Mouse (Mus musculus): ENCODE data around the gene Tmem138.

Gene Tmem138

DNA sequence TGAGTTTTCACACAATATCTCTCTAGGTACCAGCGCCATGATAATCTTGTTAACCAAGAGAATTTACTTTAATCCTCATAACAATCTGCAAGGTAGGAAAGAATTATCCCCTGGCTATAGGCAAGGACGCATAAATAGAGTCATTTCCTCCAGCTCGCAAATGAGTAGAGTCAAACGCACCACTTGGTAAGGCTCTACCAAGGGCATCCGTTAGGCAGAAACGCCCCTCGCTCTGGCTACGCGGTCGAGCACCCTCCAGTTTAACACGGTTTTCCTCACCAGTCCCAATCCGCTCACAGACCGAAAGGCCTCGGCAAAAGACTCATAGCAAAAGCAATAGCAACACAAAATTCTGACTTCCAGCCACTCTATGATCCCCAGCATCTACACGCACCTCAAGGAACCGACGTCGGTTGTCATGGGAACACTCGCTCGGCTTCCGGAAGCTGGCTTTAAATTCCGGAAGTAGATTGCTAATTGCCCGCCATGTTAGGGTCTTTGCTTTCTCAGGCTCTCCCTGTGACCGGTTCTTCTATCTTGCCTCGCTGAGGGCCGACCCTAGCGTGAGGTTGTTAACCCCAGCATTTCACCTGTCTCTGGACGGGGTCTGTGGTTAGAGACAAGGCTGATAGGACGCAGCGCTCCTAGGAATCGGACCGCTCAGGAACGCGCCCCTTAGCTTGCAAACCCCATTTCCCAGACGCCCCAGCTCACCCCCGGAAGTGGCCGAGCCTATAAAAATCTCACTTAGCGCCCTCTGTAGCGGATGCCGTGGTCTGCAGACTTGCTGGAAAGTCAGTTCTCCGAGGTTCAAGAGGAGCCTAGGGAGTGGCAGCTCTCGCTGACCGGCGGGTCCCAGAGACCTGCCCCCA, at the start of gene Tmem138, which contains the start of gene Cyb561a3:
Gene Tmem138, minus strand, starts transcription at position 673 of the 872 bp plus-strand sequence.
Gene Cyb561a3, plus strand, starts transcription at position 483 of the 872 bp plus-strand sequence.
- DNase-seq = peak; percentile 96

DNA sequence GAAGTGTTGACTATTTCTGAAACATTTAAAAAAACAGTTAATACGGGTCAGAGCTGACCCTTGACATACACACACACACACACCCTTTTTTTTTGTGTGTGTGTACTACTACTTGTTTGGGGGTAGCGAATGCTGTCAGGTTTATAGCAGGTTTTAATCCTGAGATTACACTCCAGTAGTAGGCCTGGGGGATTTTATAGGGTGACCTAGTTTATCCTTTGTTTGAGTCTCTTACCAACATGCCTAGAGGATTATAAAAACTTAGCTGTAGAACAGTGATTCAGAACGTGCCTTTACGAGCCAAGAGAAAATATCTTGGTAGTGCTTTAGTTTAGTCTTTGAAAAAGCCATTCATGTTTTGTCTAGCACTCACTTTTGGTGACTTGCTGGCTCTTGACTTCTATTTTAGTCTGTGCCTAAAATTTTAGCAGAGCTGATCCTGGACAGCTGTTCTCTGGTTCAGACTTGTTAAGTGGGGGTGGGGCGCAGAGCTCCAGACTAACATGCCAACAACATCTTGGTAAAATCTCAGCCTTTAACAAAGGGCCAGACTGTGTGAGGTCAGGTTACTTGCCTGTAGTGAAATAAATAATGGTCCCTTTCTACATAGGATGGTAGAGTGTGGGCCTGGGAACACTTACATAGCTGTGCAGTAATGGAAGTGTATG, 31.5 kb upstream of the Tmem138 start:
- no peak for DNase-seq

DNA sequence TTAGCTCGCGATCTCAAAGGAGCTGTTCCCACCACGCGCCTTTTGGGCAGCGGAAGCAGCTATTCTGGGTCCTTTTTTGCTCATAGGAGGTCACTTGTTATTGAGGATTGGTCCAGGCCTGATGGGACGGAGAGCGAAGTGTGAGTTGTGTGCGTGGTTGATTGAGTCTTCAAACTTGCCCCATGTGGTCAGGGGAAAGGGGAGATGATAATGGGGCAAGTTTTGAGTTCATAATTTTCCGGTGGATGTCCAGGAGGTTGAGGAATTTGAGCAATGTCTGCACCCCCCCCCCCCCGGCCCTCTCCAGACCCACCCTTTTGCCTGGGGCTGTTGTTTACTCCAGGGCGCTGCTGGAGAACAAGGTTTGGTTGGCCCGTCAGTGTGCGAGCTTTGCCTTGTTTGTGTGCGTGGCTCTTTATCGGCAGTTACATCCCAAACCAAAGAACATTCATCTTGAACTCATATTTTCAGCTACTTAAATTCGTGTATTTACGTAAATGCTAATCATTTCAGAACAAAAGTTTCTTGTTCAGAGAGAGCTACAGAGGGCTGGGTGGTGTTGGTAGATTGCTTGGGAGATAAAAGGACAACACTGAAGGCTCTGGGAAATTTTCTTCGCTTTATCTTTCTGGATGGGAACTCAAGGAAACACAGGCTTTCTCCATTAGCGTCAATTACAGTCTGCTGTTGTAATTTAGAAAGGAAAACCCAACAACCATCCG, 28.9 kb upstream of the Tmem138 start:
- peak; percentile 52 for DNase-seq

DNA sequence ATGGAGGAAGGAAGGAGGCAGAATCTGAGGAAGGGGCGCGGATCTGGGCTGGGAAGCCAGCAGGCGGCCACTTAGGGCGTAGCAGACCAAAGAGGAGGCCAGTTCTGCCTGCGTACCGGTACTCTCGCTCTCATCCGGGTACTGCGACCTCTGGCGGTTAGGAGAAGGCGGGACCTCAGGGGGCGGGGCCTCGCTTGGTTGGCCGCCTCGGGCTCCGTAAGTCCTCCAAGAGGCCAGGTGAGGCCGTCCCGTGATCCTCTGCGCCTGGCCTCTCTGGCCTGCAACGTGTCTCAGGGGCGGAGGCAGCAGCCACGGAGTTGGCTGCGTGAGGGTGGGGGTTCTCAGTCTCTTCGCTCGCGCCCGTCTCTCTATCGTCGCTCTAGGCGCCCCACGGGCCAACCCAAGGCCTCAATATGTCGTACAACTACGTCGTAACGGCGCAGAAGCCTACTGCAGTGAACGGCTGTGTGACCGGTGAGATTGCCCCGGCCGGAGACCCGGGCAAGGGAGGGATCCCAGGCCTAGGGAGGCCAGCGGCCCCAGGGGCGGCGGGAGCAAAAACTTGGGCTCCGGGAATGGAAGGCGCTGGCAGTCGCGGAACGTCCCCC, 28.2 kb upstream of the Tmem138 start, which contains the start of the genes Ddb1 and Tkfc:
Gene Ddb1, plus strand, starts transcription at position 35 of the 608 bp plus-strand sequence.
Gene Tkfc, minus strand, starts transcription at position 362 of the 608 bp plus-strand sequence.
- DNase-seq = peak; percentile 99

DNA sequence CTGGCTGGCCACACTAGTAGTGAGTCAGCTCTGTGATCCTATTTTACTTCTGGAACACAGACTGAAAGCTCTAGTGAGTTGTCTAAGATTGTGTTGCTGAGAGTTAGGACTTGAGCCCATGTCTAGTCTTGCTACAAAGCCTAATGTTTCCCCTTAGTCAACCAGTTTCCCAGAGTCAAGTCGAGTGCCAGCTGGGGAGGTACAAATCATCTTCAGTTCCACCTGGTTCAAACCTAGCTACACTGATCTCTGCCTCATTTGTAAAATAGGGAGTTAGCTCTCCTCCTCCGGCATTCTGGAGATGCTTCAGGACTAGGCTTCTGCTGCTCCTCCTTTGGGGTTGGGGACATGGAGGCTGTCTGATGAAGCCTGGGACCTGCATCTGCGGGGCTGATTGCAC, 27.4 kb upstream of the Tmem138 start:
- no peak for DNase-seq

DNA sequence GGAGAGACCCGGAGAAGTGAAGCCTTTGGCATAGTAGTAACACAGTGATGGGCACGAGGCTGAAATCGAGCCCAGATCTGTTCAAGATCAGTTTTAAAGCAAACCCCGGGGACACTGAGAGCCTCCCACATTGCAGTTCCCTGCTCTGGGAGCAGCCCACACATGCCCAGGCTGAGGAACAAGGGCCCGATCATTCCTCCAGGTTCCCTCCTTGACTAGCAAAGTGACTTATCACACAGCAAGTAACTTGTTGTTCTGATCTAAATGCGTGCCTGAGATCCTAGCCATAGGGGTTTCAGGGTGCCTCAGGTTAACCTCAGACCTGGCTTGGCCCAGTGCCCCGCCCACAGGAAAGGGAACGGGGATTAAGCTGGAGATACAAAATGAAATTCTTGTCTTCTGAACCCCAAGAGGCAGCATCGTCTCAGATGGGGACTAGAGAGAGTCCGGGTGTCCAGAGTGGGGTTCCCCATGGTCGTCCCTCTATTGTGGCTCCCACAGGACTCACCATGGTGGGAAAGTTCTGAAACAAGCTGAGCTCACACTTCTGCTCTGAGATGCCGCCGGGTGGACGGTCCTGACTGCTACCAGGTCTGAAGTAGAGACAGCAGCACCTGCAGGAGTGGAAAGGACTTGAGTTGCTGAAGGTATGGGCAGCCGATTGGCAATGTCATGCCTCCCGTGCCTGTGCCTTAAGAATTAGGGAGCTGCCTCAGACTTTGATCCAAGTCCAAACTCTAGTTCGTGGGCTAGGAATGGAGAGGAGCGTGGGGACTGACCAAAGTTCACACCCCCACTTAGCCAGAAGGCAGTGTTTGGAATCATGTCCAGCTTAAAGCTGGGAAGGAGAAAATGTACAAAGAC, 26.7 kb upstream of the Tmem138 start:
- no peak for DNase-seq

DNA sequence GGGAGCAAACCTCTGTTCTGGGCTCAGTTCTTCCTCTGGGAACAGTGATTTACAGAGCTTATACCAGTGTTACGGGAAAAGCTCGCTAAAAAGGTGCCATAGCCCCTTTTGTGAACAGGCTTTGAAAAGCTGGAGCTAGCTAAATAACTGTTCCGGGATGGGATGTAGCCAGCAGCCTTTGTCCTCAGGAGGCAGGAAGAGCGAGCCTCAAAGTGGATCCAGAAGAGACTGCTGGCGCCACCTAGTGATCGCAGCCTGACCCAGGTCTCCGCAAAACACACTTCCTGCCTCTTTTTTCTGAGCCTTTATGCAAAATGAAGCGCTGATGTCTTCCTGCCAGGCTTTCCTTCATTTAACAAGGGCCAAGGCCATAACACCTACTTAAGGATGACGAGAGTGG, 25.6 kb upstream of the Tmem138 start:
- peak; percentile 95 for DNase-seq

DNA sequence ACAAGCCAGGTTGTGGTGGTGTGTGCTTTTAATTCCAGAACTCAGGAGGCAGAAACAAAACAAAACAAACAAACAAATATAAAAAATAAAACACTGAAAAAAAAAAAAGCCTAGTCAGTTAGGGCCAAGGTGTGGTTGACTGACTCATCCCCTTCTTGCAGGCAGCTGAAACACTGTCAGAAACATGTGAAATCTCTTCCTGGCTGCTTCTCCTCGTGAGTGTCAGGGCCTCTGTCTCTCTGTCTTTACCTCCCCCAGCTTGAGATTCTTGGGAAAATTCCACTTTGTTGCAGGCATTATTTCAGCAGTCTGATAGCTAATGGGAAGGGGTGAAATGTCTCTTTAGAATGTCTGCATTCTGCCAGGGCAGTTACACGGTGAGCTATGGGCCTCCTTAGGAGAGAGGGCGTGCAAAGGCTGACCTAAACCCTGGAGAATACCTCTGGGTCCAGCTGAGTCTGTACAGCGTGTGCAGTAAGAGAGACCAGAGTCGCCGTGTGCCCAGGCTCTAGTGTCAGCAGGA, 25.1 kb upstream of the Tmem138 start:
- DNase-seq = no peak

DNA sequence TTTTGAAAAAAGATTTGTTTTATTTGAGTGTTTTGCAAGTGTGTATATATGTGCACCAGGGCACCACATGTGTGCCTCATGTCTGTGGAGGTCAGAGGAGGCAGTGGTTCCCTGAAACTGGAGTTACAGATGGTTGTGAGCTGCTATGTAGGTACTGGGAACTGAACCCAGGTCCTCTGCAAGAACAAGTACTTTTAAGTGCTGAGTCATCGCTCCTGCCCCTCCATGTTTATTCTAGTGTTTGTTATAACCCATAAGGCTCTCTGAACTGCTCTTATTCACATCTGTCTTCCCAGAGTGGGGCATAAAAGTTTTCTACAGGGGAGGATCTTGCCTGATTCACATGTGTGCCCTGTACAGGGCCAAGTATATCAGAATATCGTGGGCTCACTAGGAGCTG, 22.5 kb upstream of the Tmem138 start:
- no peak for DNase-seq

DNA sequence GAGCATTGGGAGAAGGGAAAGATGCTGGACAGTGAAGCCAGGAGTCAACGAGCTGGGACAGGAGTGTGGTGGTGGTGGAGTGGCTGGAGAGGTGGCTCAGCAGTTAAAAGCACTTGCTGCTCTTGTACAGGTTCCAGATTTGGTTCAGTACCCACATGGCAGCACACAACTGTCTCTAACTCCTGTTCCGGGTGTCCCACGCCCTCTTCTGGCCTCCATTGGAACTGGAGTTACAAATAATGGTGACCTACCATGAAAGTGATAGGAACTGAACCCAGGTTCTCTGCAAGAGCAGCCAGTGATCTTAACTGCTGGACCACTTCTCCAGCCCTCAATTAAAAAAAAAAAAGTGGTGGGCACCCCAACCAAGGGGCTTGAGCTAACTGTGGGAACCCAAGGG, 21.0 kb upstream of the Tmem138 start:
- DNase-seq = no peak

DNA sequence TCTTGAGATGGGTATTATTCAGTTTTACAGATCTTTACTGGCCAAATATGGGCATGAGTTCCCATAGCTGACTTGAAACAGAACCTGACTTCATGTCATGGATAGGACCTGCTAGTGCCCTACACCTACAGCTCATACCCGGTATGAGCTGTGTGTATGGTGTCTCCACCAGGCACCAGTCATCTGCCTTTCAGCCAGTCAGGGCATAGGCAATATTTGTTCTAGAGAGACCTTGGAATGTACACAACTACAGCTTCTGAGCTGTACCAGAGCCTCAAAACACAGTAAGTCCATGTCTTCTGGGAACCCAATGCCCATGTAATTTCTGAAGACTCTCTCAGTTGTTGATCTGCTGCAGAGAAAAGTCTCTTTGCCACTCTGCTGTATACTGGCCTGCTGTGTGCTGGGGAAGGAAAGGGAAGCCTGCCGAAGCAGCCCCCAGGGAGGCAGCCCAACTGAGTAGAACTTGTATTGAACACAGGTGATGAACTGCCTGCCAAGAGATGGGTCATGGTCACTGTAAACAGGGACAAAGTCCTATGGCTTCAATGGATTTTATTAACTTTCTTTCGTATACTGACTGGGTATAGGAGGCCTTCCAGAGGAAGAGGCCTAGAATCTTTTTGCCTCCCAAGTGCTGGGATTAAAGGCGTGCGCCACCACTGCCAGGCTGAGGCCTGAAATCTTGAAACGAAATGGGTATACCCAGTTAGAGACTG, 14.7 kb upstream of the Tmem138 start:
- no peak for DNase-seq

DNA sequence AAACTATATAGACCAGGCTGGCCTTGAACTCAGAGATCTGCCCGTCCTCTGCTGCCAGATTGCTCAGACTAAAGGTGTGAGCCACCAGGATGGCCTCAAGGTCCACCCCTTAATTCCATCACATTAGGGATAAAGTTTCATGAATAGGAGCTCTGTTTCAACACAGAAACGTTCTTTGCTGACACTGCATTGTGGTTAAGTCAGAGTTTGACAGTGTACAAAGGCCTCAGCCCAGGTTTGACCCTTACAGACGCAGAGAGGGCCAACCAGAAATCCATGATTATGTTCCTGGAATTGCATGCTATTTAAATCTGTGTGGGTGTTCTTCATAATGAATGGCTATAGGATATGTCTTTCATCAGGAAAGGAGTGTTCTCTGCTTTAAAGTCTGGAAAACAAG, 13.1 kb upstream of the Tmem138 start:
- no peak for DNase-seq

DNA sequence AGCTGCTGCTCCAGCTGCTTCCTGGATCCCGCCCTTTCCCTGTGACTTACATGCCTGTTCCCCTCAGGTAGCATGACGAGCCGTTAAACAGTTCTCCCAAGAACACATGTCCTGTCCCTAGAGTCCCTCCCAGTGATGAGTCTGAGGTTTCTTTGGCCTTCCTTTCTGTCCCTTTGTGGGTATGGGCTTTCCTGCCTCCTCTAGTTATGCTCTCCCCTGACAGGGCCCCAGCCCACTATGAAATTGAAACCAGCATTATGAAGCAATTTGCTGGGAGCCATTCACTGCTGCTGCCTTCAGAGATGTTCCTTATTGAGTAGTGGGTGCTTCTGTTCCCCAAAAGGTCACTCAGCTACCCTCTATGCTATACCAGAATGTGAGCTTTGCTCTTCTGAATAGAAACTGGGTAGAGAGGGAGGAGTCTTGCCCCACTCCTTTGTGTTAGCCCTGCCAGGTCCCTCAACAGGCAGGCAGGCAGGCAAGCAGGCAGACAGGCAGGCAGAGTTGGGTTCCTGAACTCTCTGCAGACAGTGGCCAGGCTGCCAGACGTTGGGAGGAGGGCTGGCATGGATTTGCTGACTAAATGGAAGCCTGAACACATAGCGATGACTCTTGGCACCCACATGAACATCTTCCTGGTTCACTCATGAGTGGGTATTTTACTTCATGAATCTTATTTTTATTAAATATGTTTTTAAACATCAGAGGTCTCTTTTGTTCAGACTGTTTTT, 12.1 kb upstream of the Tmem138 start:
- no peak for DNase-seq

DNA sequence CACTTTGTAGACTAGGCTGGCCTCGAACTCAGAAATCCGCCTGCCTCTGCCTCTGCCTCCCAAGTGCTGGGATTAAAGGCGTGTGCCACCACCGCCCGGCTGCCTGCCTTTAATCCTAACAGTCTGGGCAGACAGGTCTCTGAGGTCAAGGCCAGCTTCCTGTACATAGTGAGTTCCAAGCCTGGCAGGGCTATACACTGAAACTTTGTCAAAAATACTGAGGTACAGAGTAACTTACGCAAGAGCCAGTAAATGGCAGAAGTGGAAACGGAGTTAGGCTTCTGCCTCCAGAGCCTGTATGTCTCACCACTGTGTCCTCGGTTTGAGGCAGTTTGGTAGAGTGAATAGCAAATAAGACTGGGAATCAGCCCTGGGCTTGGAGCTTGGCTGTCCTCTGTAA, 10.1 kb upstream of the Tmem138 start:
- no peak for DNase-seq

DNA sequence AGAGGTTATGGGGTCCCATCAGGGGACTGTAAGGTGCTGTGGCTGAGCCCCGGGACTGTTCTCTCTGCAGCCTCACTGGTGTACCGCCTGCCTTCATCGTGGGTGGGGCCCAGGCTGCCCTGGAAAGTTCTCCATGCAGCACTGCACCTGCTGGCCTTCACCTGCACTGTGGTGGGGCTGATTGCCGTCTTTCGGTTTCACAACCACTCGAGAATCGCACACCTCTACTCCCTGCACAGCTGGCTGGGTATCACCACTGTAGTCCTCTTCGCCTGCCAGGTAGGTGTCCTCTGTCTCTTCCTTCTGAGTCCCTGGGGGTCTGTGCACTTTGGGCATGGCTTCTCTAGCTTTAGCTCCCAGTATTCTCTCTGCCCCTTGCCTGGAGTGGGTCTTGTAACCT, 8.0 kb upstream of the Tmem138 start:
- no peak for DNase-seq

DNA sequence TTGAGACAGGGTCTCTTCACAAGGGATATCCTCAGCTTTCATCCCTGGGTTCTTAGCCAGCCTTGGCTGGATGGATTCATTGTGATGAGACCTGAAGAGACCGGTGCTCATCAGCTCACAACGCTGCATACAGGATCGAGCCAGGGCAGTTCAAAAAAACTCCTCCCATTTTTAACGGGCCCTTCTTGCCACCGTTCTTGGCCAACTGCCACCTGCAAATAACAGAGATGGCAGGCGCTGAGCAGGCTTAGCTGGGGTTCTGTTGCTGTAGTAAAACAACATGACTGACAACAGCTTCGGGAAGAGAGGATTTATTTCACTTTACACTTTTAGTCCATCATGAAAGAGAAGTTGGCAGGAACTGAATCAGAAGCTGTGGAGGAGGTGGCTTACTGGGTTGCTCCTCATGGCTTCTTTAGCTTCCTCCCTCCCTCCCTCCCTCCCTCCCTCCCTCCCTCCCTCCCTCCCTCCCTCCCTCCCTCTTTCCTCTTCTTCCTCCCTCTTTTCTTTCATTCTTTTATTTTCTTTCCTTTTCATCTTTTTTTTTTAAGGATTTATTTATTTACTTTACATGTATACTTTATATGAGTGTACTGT, 6.5 kb upstream of the Tmem138 start:
- no peak for DNase-seq

DNA sequence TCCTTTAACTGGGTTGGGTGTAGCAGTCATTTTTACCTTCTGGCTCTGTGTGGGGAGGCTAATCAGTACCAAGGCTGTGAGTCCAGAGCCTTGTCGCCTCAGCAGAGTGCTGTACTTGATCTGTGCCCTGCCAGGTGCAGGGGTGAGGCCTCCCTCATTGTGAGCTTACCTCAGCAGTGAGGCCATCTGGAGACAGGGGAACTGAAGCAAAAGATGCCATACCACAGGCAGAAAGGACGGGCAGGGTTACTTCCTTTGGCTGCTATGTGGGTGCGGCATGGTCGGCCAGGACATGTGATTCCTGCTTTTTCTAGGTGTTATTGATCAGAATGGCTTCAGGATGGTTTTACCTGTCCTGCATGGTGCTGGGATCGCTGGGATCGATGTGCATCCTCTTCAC, 4.8 kb upstream of the Tmem138 start:
- DNase-seq = no peak

DNA sequence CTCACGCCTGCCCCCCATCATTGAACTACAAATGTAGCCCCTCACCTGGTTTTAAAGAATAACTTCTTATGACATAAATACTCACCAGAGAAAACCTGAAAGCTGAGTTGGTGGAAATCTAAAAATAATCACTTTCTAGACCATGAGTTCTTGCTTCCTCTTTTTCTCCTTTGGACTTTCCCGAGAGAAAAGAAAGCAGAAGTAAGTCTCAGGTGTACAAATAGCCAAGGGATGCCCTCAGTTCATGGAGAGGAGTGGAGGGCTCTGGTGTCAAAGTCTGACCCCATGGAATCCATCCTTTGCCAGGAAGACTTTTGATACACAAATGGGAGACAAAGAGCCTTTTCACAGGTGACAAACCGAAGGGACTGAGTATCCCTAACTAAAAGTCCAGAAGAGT, 3.6 kb upstream of the Tmem138 start:
- DNase-seq = no peak

DNA sequence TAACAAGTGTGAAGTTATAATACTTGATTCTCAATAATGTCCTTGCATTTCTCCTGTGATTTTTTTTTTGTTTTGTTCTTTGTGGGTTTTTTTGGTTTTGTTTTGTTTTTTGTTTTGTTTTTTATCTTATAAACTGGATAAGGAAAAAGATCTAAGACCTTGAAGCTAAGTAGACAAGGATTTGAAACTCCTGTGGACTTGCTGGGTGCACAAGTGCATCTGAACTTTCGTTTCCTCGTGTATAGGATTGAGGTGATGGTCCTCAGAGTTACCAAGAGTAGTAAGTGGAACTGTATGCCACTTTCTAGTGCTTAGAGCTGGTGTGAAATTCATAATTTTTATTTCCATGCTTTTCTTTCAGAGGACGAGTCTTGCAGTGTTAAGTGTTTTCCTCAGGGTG, 2.9 kb upstream of the Tmem138 start:
- no peak for DNase-seq

DNA sequence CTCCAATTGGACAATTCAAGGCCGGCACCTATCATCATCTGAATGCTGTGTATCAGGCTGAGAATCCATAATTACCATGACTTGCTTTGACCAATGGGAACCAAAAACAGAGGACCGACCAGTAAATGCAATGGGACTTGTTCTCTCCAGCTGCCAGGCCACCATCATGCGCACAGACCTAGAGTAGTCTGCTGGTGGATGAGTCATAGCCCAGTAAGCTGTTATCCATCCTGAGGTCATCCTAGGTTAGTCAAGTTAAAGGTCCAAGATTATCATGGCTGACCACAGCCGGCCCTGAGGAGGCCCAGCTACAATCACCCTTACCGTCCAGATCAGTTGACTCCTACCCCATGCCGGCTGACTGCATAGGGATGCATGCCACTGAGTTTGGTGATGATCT, 7.5 kb downstream of the Tmem138 start:
- DNase-seq = no peak
